Mouse (Mus musculus) left cerebral cortex, postnatal 10 days (tissue): Measurements from ENCODE around the gene Fam198a. TPM values are rescaled to one million over a fixed set of nuclear protein-coding genes. Genes with fewer than 3 reads are reported as not detected.

Experiments
- DNase-seq, 2 experiments: peaks; one replicate each; pipeline ENCODE4 v3.0.0; 2021 to 2022; ENCODE audit warnings: low spot score in 2 of 2, mixed read lengths in 1 of 2; ENCODE audit errors: extremely low spot score in 1 of 2
- intact Hi-C: fragments of 180-260 bp; cut with DNase I; formaldehyde crosslinking; loops from one replicate; pipeline ENCODE4 v1.15.1; 2025
- total RNA-seq, 2 experiments: library from RNA; stranded (reverse); gene quantifications; 2 replicates each; pipeline ENCODE4 v1.2.3; 2021

The Fam198a gene
- total RNA-seq, 2 experiments from 2014 or later, result 3.2 to 4.4 TPM

DNA sequence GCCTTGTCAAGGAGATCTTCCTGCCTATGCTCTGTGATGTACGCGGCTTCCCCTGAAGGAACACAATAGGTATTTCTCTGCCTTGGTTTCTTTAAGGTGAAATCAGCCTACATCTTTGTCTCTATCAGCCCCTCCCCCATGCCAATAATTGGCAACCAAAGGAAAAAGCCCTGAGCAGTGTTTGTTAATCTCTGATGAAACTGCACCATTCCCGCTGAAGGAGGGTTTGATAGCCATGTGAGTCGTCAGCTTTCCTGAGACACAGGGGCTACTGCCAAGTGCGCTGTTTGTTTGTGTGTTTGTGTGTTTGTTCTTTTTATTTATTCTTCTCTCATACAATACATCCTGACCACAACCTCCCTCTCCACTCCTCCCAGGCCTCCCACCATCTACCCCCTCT is 26.9 kb upstream of the Fam198a start:
- intact Hi-C loops, result no loop called here
- no peak for DNase-seq

GRCm38 (mm10) chr9:121924901-121925560 is 25.8 kb upstream of the Fam198a start:
- intact Hi-C loops, result no loop called here
- no peak for DNase-seq

DNA sequence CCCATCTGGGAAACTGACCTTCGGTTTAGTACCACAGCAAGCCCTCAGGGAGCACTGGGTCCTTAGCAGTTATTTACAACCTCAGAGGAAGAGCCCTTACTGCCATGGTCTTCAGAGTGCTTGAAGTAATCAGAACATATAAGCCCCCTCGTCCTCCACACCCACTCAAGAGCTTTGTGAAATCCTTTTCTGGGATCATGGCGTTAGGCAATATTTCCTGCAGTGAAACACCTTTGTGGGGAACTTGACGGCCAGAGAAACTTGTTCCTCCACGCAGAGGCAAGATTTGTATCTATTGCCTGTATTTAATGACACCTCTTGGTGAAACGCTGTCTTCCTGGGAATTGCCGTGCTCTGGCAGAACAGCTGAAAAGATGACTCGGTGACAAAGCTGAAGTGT is 24.8 kb upstream of the Fam198a start:
- no peak for DNase-seq
- intact Hi-C loops, result no loop called here

GRCm38 (mm10) chr9:121926634-121927405 is 24.0 kb upstream of the Fam198a start:
- no peak for DNase-seq
- intact Hi-C loops, result no loop called here

- intact Hi-C loops, result no loop called here
- peak in 1 of 2 experiments; percentile 9 for DNase-seq
These were observed 23.1 kb upstream of the Fam198a start for GRCm38 (mm10) chr9:121927721-121928120.

- intact Hi-C loops, result no loop called here
- peak; percentile 44 to 54 for DNase-seq
These were observed 22.3 kb upstream of the Fam198a start for GRCm38 (mm10) chr9:121928498-121928897.

DNA sequence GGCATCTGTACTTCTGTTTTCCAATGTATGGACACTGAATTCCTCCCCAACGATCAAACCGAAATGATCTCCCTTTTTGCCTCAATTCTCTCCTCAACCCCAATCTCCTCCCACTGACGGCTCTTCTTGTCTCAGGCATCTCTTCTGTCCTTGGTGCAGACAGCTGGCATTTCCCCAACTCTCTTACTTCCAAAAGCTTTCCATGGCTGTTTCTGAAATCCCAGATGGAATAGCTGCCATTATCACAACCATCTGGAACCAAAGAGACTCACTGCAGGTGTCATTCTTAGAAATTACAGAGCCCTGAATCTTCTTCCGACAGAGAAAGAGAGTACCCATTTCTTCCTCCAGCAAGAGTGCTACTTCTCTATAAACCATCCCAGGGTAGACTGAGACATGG is 15.9 kb upstream of the Fam198a start:
- DNase-seq, result no peak
- intact Hi-C loops, result no loop called here

DNA sequence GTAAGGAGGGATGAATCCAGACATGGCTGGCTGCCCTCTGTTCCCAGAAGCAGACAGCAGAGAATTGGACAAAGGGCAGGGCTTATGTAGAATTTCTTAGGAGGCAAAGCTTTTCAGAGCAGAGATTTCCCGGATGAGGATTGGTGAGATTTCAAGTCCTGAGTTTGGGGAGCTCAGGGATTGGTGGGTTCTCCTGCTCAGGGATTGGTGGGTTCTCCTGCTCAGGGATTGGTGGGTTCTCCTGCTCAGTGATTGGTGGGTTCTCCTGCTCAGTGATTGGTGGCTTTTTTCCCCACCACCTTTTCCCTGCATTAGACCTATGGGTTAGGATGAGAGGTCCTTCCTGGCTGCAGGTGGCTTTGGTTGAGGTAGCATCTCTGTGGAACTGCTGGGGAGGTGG is 13.8 kb upstream of the Fam198a start:
- intact Hi-C loops, result no loop called here
- DNase-seq, result peak in 1 of 2 experiments; percentile 7

DNA sequence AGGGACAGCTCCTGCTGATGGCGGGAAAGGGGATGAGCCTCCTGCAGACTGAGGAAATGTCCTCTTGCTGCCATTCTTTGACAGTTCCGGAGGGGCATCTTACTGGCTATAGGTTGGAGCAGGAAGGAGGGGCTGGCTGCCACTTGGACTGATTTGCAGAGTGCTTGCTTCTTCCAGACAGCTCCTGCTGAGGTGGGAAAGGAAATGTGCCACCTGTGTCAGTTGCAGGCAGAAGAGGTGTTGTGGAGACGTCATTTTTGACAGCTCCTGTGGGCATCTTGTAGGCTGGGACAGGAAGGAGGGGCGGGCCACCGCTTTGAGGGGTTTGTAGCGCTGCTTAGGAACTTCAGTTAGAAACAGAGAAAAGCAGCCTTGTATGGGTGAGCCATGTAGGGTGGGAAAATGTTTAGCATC is 13.3 kb upstream of the Fam198a start:
- DNase-seq, result peak in 1 of 2 experiments; percentile 15
- intact Hi-C loops, result no loop called here

DNA sequence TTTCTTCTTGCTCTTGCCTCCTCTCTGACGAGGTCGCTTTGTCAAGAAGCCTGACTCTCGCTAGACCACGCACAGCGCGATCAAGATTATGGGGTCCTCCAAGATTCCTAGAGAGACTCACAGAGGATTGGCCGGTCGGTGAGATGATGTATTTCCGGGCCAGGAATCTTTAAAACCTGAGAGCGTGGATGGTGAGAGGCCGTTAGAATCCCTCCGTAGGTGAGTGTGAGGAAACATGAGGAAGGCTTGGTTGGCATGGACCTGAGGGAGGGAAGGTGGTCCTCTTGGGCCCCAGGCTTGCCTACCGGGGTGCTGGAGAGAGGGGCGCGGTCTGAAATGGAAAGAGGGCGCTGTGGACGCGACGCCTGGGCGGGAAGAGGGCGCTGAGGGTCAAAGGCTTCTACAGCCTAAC is 12.8 kb upstream of the Fam198a start:
- peak in 1 of 2 experiments; percentile 20 for DNase-seq
- intact Hi-C loops, result no loop called here

- intact Hi-C loops, result no loop called here
- DNase-seq, result no peak
These were observed 7.8 kb upstream of the Fam198a start for GRCm38 (mm10) chr9:121943005-121943404.

DNA sequence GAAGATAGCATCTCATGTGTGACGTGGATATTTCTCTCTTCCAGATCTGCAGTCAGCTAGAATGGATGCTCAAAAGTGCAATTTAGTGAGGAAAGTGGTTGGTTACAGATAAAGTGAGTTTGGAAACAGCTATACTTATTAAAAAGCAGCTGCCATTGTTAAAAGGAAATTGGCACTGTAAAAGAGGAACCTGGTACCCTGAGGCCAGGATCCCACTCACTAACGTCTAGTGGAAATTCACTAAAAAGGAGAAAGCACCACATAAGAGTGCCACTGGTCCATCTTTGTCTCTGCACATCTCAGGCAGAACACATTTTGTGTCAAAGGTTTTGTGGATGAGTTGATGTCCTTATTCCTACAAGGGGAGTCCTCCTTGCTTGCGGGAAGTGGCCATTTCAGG is 7.2 kb upstream of the Fam198a start:
- DNase-seq, result no peak
- intact Hi-C loops, result no loop called here

GRCm38 (mm10) chr9:121947784-121948183 is 3.0 kb upstream of the Fam198a start:
- DNase-seq, result peak; percentile 68 to 71
- intact Hi-C loops, result loop anchor here (2.0 kb wide), 1 partner anchor 35 kb away; no protein-coding TSS in a partner anchor

- peak in 1 of 2 experiments; percentile 25 for DNase-seq
- intact Hi-C loops, result loop anchor here (2.0 kb wide), 1 partner anchor 34 kb away; no protein-coding TSS in a partner anchor
These were observed 2.4 kb upstream of the Fam198a start for GRCm38 (mm10) chr9:121948431-121948830.

DNA sequence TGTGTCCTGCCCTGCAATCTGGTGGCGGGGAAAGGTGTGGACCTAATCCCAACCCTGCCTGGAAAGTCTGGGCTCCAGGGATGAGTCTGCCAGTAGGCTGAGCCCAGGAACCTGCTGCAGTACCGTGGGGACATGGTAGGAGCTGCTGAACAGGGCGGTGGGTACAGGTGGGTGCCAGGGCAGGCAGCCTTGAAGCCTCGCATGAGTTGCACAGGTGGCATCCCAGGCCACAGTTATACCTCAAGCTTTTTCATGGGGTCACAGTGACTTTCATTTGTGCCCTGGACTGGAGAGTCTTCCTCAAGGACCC is 281 bp downstream of the Fam198a start:
- DNase-seq, result no peak
- intact Hi-C loops, result no loop called here

DNA sequence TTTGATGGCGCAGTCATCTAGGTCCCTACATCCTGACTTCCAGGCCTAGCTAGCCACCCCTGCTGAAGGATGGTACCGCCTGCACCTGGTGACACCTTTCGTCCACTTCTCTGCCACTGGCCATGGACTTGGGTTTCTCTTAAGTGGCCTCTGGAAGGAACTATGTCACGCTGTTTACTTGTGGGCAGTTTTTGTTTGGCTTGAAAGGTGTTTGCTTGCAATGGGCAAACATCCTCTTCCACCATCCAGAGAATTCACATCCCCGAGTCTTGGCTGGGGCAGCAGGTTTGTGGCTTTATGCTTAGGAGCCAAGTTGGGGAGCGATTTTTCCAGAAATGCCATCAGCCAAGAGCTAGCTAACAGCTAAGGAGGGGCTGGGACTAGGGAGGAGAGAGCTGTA is 1.8 kb downstream of the Fam198a start:
- peak in 1 of 2 experiments; percentile 11 for DNase-seq
- intact Hi-C loops, result no loop called here

DNA sequence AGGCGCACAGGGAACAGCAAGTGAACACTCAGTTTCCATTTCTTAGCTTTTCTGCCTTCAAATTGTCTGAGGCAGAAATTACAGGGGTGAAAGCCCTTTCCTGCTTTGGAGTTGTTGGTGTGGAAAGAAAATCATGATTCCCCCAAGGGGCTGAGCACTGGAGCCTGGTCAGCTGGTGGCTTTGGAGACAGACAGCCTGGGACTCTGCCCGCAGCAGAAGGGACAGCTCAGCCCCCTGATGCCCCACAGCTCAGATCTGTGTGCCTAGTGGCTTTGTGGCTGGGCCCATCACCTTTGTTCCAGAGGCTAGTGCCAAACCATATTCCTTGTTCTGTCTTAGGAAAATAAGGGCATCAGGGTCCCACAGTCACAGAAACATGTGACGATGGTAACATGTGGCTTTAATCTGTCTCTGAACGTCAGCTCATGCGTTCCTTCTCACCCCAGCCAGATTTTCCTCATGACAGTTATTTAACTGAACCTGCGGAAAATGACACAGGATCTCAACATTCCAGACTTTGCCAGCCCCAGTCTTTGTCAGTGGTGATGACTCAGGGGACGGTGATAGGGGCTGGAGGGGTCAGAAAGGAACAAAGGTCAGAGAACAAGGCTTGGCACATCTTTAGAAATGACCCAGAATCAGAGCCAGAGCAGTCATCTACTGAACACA is 9.3 kb downstream of the Fam198a start:
- intact Hi-C loops, result no loop called here
- peak in 1 of 2 experiments; percentile 17 for DNase-seq

DNA sequence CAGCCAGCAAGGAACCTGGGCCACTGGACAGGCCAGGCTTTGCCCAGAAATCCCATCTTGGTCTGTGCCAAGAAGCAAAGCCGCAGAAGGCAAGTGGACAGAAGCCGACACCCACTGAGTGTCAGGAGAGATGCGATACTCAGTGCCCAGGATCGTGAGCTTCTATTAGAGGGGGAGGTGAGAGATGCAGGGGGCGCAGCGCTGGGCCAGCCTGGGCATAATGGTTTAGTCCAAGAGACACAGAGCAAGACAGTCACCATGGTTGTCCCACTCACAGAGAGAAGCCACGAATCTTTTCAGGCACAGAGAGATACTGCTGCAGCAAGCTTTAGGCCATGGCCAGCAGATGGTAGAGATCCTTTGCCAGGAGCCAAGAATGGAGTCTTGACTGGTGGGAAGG is 14.2 kb downstream of the Fam198a start:
- DNase-seq, result no peak
- intact Hi-C loops, result no loop called here

DNA sequence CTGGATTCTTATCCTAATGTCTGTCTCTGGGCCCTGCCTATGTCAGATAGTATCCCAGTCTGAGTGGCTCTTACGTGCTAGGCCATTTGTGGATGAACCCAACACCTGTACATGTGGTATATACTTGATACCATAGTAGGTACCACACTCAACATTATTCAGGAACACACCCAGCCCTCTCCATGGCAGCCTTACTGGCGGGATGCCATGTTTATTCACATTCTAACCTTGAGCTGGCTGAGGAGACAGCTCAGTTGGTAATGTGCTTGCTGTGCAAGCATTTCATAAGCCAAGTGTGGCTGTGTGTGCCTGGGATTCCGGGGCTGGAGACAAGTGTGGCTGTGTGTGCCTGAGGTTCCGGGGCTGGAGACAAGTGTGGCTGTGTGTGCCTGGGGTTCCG is 17.5 kb downstream of the Fam198a start:
- intact Hi-C loops, result no loop called here
- no peak for DNase-seq

GRCm38 (mm10) chr9:121969841-121970381 is 19.1 kb downstream of the Fam198a start:
- intact Hi-C loops, result no loop called here
- no peak for DNase-seq
